Mouse (Mus musculus) embryo, embryonic 11 days (tissue): ENCODE data around the gene Ubac2.

Experiments
- DNase-seq: peaks from one replicate; pipeline ENCODE4 v3.0.0-alpha.2; 2015

Ubac2 gene

DNA sequence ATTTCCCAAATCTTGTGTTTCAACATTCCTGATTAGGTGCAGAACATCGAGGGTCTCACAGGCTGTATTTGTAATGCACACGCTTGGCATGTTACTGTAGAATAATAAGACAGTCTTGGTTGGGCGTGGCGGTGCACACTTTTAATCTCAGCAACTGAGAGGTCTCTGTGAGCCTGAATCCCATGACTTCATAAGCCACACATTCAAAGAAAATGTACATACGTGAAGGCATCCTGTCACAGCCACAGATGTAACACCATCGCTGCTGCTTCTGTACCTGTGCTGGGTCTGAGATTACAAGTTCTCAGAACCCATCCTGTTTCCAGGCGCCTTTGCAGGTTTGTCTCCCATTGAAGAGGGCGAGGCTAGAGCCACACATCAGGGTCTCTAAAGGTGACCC is 133.3 kb downstream of the Ubac2 start:
- DNase-seq: no peak

DNA sequence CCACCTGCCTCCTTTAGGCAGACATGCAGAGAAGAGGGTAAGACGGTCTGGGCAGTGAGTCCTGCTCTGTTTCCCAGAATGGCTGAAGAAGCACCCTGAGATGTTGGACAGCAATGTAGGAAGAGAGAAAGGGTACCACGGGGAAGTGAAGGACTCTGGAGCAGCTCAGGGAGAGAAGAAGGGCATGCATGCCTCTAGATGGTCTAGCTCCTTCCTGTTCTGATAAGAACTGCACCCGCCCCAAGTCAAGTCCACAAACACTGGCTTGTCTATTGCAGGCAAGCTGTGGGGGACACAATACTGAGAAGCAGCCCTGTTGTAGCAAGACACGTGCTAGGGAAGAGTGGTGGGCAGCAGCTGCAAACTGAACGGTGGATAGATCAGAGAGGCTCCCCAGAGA is 133.8 kb downstream of the Ubac2 start:
- no peak for DNase-seq

DNA sequence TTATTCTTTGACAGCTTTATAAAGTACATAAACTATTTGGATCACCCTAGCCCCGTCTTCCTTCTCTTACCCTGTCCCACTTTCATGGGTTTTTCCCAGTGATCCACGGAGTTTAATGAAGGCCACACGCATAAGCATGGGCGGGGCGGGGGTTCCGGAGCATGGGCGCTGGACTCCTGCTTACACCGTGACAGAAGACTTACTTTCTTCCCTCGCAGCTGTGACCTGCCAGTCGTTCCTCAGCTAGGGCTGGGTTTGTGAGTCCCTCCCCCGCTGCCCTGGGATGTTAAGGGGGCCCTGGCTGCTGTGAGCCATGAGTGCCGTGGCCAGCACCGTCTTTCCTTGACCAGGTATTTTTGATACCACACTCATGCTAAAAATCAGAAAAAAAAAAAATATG is 134.4 kb downstream of the Ubac2 start:
- DNase-seq: no peak

DNA sequence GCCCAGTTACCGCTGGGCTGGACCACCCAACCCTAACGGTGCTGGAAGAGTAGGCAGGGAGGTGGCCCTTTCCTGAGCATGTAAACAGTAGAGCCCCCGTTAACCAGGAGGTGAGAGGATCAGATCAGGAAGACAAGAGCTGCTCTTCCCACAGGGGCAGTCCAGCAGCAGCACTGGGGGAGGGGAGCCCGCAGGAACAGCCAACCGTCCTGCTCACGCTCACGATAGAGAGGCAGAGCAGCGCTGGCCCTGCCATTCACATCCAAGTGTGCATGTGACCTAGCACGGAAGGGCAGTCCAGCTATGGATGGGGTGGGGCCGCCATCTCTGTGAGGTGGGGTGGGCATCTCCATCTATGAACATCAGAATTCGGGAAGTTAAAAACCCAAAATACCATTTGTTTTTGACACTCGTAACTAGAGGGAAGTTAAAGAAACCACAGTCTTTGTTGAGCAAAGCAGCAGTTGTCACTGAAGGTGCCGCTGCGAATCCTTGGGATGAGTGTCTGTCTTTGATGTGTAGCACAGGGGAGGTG is 135.1 kb downstream of the Ubac2 start:
- peak; percentile 17 for DNase-seq

DNA sequence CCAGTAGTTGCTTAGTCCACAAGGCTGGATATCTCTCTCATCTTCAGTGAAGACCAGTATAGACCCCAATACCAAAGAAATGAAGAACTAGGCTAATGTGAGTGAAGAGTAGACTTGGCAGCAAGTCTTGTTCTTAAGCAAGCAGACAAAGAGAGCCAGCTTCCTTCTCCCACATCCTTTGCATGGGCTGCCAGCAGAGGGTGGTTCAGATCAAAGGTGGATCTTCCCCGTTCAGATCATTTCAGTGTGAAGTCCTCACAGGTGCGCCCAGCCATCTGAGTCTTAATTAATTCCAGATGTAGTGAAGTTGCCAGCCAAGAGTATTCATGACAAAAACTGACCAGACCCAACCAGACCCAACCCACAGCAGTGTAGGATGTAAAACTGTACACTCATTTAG is 139.5 kb downstream of the Ubac2 start:
- no peak for DNase-seq

DNA sequence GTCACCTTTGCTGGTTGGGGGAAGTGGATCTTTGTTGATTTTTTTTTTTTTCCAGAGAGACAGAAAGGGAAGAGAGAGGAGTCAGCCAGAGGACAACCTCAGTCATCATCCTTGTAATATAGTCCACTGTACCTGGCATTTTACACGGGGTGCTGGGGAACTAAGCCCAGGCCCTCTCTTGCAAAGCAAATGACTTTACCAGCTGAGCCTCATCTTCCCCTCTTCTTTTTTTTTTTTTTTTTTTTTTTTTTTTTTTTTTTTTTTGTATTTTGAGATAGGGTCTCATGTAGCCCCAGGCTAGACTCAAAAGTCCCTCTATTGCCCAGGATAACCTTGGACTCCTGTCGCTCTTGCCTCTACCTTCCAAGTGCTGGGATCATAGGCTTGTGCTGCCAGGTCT is 141.0 kb downstream of the Ubac2 start:
- no peak for DNase-seq

DNA sequence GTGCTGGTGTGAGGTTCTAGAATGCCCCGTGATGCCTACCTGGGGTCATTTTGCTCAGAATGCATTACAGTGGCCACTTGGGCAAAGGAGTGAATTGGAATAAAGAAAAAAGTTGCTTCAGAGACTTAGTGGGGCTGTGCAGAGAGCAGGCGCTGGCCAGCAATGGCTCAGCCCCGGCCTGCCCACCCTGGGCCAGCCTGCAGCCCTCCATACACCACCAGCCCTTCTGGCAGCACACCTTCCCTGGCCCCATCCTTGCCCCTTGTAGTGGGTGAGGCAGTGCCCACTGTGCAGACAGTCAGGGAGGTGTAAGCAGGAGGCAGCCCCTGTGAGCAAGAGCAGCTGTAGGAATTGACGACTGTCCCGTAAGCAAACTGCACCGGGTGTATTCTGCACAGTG is 142.1 kb downstream of the Ubac2 start:
- DNase-seq: no peak

DNA sequence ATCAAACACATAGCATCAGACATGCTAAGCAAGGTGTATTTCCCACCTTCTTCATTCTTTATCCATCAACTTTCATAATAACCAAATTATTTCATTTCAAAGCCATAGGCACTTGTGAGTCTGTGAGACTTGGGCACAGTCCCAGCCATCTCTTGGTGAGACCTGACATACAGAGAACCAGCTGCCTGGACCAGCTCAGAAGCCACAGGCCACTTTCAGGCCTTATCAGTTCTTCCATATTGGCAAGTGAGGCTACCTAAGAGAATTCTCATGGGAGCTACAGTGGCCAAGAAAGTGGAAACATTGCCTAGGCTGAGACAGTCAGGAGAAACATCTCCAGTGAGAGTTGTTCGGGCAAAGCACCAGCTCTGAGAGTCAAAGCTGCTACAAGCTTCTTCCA is 144.6 kb downstream of the Ubac2 start:
- no peak for DNase-seq

DNA sequence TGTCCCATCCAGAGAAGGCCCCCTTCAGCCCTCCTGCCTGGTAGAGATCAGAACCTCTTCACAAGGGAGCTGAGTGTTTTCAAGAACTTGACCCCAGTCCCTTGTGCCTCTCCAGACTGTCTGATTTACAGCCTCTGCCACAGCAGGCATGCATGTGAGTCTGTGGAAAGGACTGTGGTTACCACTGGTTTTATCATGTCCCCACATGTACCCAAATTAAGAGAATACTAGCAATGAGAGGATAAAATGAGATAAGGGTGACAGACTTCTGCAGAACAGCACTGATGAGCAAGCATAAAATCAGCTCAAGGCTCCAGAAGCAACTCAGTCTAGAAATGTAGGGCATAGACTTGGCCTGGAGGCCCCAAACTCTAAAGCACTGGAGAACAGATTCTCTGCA is 145.5 kb downstream of the Ubac2 start:
- no peak for DNase-seq

DNA sequence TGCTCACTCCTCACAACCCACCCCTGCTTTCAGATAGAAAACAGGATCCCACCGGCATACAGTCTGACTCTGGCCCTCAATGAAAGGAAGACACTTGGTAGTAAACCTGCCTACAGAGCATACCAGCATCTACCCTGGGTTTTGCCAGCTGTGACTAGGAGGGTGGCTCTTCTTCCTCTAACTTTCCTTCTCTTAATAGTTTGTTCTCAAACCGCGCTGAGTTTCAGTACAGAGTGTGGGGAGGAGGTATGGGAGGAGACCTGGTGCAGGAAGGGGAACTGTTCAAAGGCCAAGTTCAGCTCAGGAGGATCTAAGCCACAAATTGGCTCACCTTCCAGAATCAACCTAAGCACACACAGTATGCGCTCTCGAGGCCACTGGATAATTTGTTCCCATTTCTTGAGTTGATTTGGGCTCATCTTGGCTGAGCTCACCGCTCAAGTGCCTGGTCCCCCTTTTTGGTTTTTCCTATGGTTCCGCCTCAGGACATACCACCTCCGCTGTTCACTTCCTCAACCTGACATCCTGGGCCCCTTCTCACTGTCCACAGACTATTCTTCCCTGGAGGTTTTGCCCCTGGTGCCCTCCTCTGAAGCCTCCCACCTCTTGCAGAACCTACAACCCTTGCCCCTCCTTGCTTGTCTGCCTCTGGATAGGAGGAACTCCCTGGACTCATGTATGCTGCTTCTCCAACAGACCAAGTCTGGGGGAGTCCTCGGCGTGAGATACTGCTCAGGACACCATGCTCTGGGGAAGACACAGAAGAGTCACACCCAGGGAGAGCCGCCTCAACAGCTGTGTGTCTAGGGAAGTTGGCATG is 150.7 kb downstream of the Ubac2 start:
- DNase-seq: no peak

DNA sequence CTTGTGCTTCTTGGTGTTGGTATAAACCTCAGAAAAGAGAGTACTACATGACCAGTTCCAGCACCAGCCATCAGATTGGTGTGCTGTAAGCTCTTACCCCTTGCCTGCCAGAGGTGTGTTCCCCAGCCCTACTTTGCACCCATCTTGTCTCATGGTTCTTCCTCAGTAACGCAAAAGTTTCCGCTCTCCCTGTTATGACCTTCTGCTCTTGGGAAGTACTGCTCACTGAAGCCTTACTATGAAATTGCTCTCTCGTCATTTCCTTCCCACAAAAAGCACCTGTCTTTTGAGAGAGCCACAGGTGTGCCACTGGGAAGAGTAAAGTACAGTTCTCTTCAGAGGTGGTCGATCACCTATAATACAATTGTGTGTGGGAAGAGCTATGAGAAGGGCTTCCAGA is 151.4 kb downstream of the Ubac2 start:
- DNase-seq: no peak

DNA sequence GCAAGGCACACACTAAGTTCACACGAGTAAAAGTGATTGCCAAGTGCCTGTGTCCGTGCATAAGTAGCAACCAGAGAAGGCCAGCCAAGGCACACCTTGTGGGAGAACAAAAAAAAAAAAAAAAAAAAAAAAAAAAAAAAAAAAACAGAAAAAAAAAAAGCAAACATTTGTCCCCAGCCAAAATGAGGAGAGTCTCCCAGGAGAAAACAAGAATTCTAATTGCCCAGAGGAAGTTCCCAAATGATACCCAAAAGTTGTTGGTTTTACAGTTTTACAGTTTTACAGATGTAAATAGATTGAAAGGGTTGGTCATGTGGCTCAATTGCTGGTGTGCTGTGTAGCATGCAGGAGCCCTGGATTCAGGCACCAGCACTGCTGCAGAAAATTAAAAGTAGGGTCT is 153.6 kb downstream of the Ubac2 start:
- no peak for DNase-seq

DNA sequence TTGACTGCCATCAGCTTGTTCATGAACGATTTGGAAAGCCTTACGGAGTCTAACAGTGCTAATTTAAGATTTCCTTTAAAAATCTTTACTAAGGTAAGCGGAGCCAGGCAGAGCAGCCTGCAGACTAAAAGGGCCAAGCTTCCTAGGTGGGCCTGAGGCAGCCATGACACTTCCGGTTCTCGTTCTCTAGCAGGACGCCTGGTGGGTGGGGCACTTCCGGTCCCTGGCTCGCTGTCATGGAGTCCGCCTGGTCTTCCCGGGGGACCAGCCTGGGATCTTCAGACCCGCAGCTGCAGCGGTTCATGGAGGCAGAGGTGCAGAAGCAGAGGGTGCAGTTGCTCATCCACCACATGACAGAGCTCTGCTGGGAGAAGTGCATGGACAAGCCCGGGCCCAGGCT is 156.0 kb downstream of the Ubac2 start, which contains the start of gene Timm8a2:
TSS of gene Timm8a2 (plus strand) at position 224 of the 400 bp plus-strand sequence.
- DNase-seq: no peak

DNA sequence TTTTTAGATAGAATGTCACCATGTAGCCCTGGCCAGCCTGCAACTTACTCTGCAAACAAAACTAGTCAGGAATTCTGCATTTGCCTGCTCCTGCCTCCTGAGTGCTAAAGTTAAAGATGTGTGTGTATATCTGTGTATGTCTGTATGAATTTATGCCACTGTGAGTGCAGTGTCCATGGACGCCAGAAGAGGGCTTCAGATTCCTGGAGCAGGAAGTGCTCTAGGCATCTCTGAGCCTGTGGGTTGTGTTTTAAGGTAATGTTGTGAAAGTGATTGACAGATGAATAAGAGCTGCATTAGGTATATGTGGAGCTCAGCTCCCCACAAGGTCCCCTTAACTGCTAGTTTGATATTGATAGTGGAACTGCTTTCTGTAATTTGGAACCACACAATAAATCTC is 156.8 kb downstream of the Ubac2 start:
- DNase-seq: no peak

DNA sequence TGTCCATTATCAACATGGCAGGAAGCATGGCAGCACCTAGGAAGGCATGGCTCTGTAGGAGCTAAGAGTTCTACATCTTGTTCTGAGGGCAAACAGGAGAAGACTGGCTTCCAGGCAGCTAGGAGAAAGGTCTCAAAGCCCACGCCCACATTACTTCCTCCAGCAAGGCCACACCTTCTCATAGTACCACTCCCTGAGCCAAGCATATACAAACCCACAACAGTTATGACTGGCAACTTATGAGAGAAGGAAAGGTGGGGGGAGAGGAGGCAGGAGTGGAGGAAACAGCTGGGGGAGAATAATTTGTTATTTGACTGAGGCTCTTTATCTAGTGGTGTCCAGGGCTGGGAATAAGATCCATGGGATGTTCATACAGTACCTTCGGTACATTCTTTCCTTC is 157.4 kb downstream of the Ubac2 start:
- no peak for DNase-seq

DNA sequence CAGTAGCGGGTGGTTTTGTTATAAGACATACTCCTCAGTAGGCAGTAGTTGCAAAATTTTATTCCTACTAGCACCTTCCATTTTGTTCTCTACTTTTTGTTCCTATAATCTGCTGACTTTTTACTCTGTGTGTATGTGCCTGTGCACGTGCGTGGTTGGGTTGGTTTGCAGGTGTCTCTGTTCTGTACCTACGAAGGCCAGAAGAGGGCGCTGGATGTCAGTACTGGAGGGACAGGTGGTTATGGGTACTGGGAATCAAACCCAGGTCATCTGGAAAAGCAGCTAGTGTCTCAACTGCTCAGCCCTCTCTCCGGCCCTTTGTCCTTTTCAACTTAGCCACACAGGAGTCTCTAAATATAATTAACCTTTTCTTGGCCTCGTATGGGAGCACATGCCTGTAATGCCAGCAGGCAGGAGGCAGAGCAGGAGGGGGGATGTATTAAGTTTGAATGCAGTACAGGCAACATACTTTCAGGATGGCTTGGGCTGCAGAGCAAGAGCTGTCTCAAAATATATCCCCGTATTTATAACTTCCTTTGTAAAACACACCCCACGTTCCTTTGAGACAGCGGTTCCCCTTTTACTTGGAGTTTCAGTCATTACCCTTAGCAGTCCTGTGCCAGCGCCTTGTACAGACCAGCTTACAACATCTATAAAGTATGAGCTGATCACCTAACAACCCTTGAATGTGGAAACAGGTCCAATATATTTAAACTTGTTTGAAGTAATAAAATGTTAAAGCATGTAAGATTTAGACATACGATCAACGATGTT is 160.6 kb downstream of the Ubac2 start:
- no peak for DNase-seq

DNA sequence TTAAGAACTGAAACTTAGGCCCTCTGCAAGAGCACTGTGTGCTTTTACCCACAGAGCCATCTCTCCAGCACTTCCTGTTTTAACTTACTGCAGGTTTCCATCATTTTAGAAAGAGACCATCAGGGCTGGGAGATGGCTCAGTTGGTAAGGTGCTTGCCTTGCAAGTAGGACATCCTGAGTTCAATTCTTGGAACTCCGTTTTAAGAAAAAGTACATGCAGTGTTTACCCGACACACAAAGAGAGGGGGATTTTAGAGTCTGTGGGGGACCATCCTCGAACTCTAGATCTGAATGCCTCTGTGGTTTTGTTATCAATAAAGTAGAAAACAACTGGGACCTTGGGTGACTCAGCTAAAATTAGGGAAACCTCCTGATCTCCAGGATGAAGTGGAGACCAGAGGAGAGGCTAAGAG is 163.0 kb downstream of the Ubac2 start:
- no peak for DNase-seq

DNA sequence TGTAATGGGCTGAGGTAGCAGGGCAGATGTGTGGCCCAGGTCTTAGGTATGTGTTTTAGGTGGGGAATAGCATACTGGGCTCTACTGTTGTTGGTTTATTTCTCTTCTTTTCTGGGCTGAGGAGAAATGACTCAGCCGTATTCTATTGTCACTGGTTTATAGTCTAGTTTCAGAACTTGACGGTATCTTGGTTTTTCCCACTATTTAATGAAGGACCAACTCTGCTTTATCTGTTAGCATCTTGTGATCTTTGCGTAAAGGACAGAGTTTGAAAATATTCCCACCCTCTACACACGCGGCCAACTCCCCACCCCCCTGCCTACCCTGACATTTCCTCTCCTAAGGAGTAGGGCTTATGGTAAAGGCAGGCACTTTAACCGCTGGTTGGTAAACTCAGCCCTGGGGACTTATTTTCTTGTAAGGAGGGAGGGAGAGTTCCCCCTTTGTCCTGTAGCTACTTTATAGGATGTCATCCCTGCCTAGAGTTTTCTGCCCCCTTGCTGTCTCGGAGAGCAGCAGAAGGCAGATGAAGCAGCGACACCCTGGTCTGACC is 163.8 kb downstream of the Ubac2 start:
- DNase-seq: no peak

DNA sequence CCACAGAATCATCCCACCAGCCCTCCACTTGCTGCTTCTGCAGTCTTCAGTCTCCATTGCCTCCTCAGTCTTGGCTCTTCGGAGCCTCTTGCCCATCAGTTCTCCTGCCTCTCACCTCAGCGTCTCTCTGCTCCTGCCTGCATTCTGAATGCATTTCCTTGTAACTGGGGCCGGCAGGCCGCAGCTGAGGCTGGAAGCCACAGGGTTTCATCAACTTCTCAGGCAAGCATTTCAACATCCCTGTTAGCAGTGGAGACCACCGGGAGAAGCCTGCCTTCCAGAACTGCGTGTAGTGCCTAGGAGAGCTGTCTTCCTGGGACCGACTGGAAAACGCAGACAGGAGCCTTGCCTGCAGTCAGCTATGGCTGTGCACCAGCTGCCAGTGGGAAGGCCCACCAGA is 169.4 kb downstream of the Ubac2 start:
- no peak for DNase-seq

DNA sequence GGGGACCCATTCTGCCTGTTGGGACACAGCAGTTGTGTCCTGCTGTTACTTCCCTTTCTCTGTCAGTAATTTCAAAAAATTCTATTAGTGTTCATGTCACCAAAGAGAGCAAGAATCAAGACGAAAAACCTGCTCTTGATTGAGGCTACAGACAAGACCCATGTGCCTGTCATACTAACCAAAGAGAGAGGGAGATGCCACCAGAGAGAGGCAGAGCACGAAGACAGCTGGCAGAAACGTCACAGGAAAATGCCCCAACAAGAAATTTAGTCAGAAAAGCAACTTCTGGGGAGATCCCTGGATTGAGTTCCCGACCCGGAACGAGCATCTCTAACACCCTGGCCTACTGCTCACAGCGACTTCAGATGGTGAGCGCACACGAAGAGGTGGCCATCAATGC is 170.4 kb downstream of the Ubac2 start:
- no peak for DNase-seq

DNA sequence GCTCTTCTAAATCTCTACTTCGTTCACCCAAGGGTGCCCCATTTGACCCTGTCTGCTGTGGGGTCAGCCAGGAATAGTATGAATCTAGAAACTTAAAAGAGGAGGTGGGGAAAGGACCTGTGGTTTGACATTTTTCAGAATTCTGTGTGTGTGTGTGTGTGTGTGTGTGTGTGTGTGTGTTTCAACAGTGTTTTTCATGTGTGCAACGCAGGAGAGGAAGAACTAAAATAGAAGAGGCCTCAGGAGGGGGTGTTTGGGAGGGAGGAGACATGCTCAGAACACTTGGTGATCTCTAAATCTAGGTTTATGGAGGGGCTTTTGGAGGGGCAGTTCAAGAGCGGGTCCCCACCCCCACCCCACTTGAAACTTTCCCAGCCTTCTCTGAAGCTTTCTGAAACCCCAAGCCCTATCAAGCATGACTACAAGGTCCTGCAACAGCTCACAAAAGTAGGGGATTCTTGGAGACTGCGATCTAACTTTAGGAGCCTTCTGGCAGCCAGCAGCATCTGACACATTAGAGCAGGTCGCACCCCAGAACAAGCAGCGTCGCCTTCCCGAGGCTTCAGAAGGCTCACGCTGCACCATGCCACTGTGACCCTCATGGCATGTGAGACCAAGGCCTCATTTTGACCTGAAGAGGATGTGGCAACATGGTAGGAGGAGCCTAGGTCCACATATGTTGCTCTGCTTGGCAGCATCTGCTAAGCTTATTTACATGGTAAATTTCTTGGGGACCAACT is 174.6 kb downstream of the Ubac2 start:
- no peak for DNase-seq

DNA sequence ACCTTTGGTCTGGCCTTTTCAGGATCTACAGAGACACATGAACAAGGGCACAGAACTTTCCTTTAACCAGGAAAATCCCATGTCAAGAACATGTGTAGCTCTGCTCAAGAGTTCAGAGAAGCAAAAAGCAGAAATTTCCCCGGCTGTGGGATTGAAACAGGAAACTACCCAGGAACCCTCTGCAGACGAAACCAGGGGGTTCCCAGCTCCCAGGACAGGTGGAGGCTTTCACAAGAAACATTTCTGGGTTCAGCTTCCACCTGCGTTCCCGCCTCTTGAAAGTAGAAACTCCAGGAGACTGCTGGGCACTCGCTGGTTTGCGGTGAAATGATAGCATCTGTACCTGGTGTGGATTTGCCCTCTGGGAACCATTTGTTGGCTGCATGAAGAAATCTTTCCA is 178.5 kb downstream of the Ubac2 start:
- DNase-seq: no peak

DNA sequence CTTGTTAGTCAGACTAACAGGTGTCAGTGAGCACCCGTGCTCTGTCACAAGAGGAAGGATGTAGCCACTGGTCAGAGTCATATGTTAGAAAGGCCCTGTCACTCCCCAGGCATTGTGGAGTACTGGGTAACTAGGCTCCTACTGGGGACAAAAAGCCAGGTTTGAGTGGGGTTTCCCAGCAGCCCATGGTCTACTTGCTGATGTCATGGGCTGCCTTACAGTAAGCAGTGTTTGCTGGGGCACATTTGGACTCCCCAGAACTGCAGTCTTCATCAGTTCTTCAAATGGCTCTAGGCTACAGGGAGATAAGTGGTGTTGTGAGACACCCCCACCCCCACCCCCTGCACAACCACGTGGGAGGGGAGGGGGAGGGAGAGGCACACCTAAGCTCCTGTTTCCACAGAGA is 179.5 kb downstream of the Ubac2 start:
- DNase-seq: no peak
